Mouse (Mus musculus) spleen, adult 2 months (tissue): ENCODE results near the gene Srp68.

ENCODE experiments used
- CTCF ChIP-seq: fragments of 200-500 bp; IDR thresholded peaks from 2 replicates; pipeline ENCODE4 v1.5.1; 2011; ENCODE audit warnings: mild to moderate bottlenecking, inconsistent platforms; ENCODE audit not compliant: insufficient read depth, insufficient read length, insufficient replicate concordance; ENCODE audit errors: extremely low read depth
- POLR2A ChIP-seq: fragments of 200-500 bp; IDR thresholded peaks from 2 replicates; pipeline ENCODE4 v1.6.1; 2011; ENCODE audit warnings: low read depth, low read length, inconsistent platforms

GRCm38 (mm10) chr11:116268313-116268712 is 5.7 kb downstream of the Srp68 start:
- no peak for TF ChIP-seq CTCF
- TF ChIP-seq POLR2A = no peak
